Mouse (Mus musculus) kidney, adult 11 months (tissue): ENCODE data around the gene Sox5.

ENCODE experiments used
- DNase-seq: peaks from one replicate; pipeline ENCODE4 v3.0.0; 2022

Gene Sox5

GRCm38 (mm10) chr6:144168696-144169476, 612.9 kb downstream of the Sox5 start:
- DNase-seq = no peak

- no peak for DNase-seq
These were observed 614.7 kb downstream of the Sox5 start for GRCm38 (mm10) chr6:144167058-144167457.

- no peak for DNase-seq
These were observed 615.1 kb downstream of the Sox5 start for GRCm38 (mm10) chr6:144166651-144167050.

GRCm38 (mm10) chr6:144166104-144166503, 615.7 kb downstream of the Sox5 start:
- no peak for DNase-seq

- DNase-seq = no peak
These were observed 618.3 kb downstream of the Sox5 start for GRCm38 (mm10) chr6:144163501-144163900.

GRCm38 (mm10) chr6:144158637-144159036, 623.1 kb downstream of the Sox5 start:
- no peak for DNase-seq

GRCm38 (mm10) chr6:144154892-144155424, 626.8 kb downstream of the Sox5 start:
- no peak for DNase-seq

- no peak for DNase-seq
These were observed 629.8 kb downstream of the Sox5 start for GRCm38 (mm10) chr6:144151957-144152356.

GRCm38 (mm10) chr6:144151075-144151474, 630.7 kb downstream of the Sox5 start:
- no peak for DNase-seq

- no peak for DNase-seq
These were observed 644.4 kb downstream of the Sox5 start for GRCm38 (mm10) chr6:144137397-144137796.

- DNase-seq = no peak
These were observed 644.9 kb downstream of the Sox5 start for GRCm38 (mm10) chr6:144136894-144137293.

- no peak for DNase-seq
These were observed 651.9 kb downstream of the Sox5 start for GRCm38 (mm10) chr6:144129927-144130326.

GRCm38 (mm10) chr6:144119961-144120360, 661.8 kb downstream of the Sox5 start:
- no peak for DNase-seq

GRCm38 (mm10) chr6:144116646-144117045, 665.1 kb downstream of the Sox5 start:
- DNase-seq = no peak

GRCm38 (mm10) chr6:144111561-144111960, 670.2 kb downstream of the Sox5 start:
- DNase-seq = no peak

GRCm38 (mm10) chr6:144106848-144107247, 674.9 kb downstream of the Sox5 start:
- no peak for DNase-seq

GRCm38 (mm10) chr6:144105645-144106044, 676.1 kb downstream of the Sox5 start:
- no peak for DNase-seq

GRCm38 (mm10) chr6:144103612-144104011, 678.2 kb downstream of the Sox5 start:
- no peak for DNase-seq

- no peak for DNase-seq
These were observed 680.9 kb downstream of the Sox5 start for GRCm38 (mm10) chr6:144100852-144101251.

- no peak for DNase-seq
These were observed 683.7 kb downstream of the Sox5 start for GRCm38 (mm10) chr6:144098119-144098518.

- no peak for DNase-seq
These were observed 693.5 kb downstream of the Sox5 start for GRCm38 (mm10) chr6:144088256-144088655.

GRCm38 (mm10) chr6:144086096-144086810, 695.5 kb downstream of the Sox5 start:
- DNase-seq = no peak

GRCm38 (mm10) chr6:144082297-144082696, 699.5 kb downstream of the Sox5 start:
- no peak for DNase-seq

- no peak for DNase-seq
These were observed 704.0 kb downstream of the Sox5 start for GRCm38 (mm10) chr6:144077826-144078225.
